Mouse (Mus musculus): ENCODE data around the gene 1500009C09Rik.

Gene 1500009C09Rik

GRCm38 (mm10) chr15:82255944-82256383, 3.8 kb downstream of the 1500009C09Rik start:
- no peak for DNase-seq (ENCODE audit: low spot score)

GRCm38 (mm10) chr15:82259510-82259909, 7.3 kb downstream of the 1500009C09Rik start:
- no peak for DNase-seq (ENCODE audit: low spot score)

GRCm38 (mm10) chr15:82266356-82266755, 14.2 kb downstream of the 1500009C09Rik start:
- no peak for DNase-seq (ENCODE audit: low spot score)

- no peak for DNase-seq (ENCODE audit: low spot score)
Observed at GRCm38 (mm10) chr15:82268185-82268584, 16.0 kb downstream of the 1500009C09Rik start.

- DNase-seq (ENCODE audit: low spot score) = no peak
Observed at GRCm38 (mm10) chr15:82268783-82269182, 16.6 kb downstream of the 1500009C09Rik start.

- peak; percentile 37 for DNase-seq (ENCODE audit: low spot score)
Observed at GRCm38 (mm10) chr15:82271201-82271600, 19.0 kb downstream of the 1500009C09Rik start.

GRCm38 (mm10) chr15:82272295-82272694, 20.1 kb downstream of the 1500009C09Rik start:
- DNase-seq (ENCODE audit: low spot score) = no peak

GRCm38 (mm10) chr15:82274593-82274926, 22.4 kb downstream of the 1500009C09Rik start, which contains the start of gene Sept3:
Gene Sept3, plus strand, starts transcription at chr15:82274893.
- no peak for DNase-seq (ENCODE audit: low spot score)

GRCm38 (mm10) chr15:82274927-82275901, 23.0 kb downstream of the 1500009C09Rik start:
- DNase-seq (ENCODE audit: low spot score) = no peak

GRCm38 (mm10) chr15:82277591-82277990, 25.4 kb downstream of the 1500009C09Rik start:
- no peak for DNase-seq (ENCODE audit: low spot score)

GRCm38 (mm10) chr15:82280638-82281037, 28.4 kb downstream of the 1500009C09Rik start:
- no peak for DNase-seq (ENCODE audit: low spot score)

GRCm38 (mm10) chr15:82286157-82286556, 34.0 kb downstream of the 1500009C09Rik start:
- no peak for DNase-seq (ENCODE audit: low spot score)

- DNase-seq (ENCODE audit: low spot score) = no peak
Observed at GRCm38 (mm10) chr15:82290252-82290651, 38.1 kb downstream of the 1500009C09Rik start.

- no peak for DNase-seq (ENCODE audit: low spot score)
Observed at GRCm38 (mm10) chr15:82292851-82293250, 40.7 kb downstream of the 1500009C09Rik start.

GRCm38 (mm10) chr15:82293271-82293711, 41.1 kb downstream of the 1500009C09Rik start:
- DNase-seq (ENCODE audit: low spot score) = no peak

- DNase-seq (ENCODE audit: low spot score) = no peak
Observed at GRCm38 (mm10) chr15:82294059-82294458, 41.9 kb downstream of the 1500009C09Rik start.

- no peak for DNase-seq (ENCODE audit: low spot score)
Observed at GRCm38 (mm10) chr15:82298764-82299561, 46.8 kb downstream of the 1500009C09Rik start, which contains the start of gene Wbp2nl. Gene Wbp2nl, plus strand, starts transcription at chr15:82298954.

- DNase-seq (ENCODE audit: low spot score) = no peak
Observed at GRCm38 (mm10) chr15:82307107-82307506, 54.9 kb downstream of the 1500009C09Rik start.

- no peak for DNase-seq (ENCODE audit: low spot score)
Observed at GRCm38 (mm10) chr15:82308416-82308815, 56.2 kb downstream of the 1500009C09Rik start.

Measured in ovary, postnatal 10 days (tissue).